In the genomic region with DNA sequence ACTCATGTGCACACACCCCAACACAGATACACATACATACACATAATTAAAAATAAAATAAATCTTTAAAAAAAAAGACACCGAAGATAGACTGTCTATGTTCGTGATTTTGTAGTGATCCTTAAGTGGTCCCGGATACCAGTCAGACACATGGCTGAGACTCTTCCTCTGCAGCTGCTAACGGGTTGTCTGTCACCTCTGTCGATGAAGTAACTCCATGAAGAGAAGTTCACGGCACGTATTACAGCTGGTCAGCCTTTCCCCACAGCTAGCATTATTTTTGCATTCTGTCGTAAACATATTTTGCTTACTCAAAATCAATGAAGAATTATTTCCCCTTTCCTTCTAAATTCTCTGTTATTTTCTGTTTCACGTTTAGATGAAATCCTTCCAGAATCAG, we compare ENCODE assay signal across 32 mouse cellular contexts. TPM values are rescaled to one million over a fixed set of nuclear protein-coding genes. Genes with fewer than 3 reads are reported as not detected.
"Had no signal": no experiment of that assay in that cellular context is flagged by ENCODE, and none has a peak within 500 bp of the region (broad histone marks: within the 10 kb centered on the region; RNA-seq: fewer than 3 reads in every experiment).

No protein-coding gene starts in this region.

- DNase-seq: cerebellum, adult 2 months; cerebellum, adult 8-10 months; cerebellum, adult 9-10 months; cerebellum, adult 9-11 months; cerebellum, postnatal 10 days; cerebellum, postnatal 14 days; cerebellum, postnatal 25 days; cerebellum, postnatal 36 days; embryo, embryonic 11 days; forebrain, postnatal 0 days; gastrocnemius, adult 2 months; gastrocnemius, postnatal 10 days; gastrocnemius, postnatal 14 days; gastrocnemius, postnatal 25 days; gastrocnemius, postnatal 36 days; heart, adult 11 months; heart, adult 18-20 months; heart, adult 2 months had no signal

- H3K4me1 ChIP-seq: embryonic facial prominence, embryonic 10.5 days; embryonic facial prominence, embryonic 12.5 days; embryonic facial prominence, embryonic 13.5 days; embryonic facial prominence, embryonic 15.5 days; forebrain, embryonic 10.5 days; forebrain, embryonic 12.5 days; forebrain, embryonic 15.5 days had no signal

- H3K27me3 ChIP-seq: embryonic facial prominence, embryonic 12.5 days; embryonic facial prominence, embryonic 13.5 days; embryonic facial prominence, embryonic 15.5 days; forebrain, embryonic 12.5 days; forebrain, embryonic 15.5 days had no signal

- H3K9ac ChIP-seq: embryonic facial prominence, embryonic 12.5 days; embryonic facial prominence, embryonic 13.5 days; embryonic facial prominence, embryonic 15.5 days; forebrain, embryonic 12.5 days; forebrain, embryonic 15.5 days; forebrain, postnatal 0 days had no signal

- ATAC-seq: forebrain, embryonic 14.5 days; forebrain, embryonic 15.5 days; forebrain, embryonic 16.5 days; forebrain, postnatal 0 days had no signal

- H3K4me3 ChIP-seq: embryonic facial prominence, embryonic 10.5 days; embryonic facial prominence, embryonic 12.5 days; embryonic facial prominence, embryonic 13.5 days; embryonic facial prominence, embryonic 15.5 days; erythroblast, embryonic 14.5 days; forebrain, embryonic 10.5 days; forebrain, embryonic 12.5 days; forebrain, embryonic 15.5 days; gastrocnemius, adult 2 months; heart, adult 2 months had no signal

- H3K36me3 ChIP-seq: embryonic facial prominence, embryonic 10.5 days; embryonic facial prominence, embryonic 12.5 days; embryonic facial prominence, embryonic 13.5 days; embryonic facial prominence, embryonic 15.5 days; forebrain, embryonic 10.5 days; forebrain, embryonic 12.5 days; forebrain, embryonic 15.5 days had no signal

- H3K27ac ChIP-seq: embryonic facial prominence, embryonic 10.5 days; embryonic facial prominence, embryonic 12.5 days; embryonic facial prominence, embryonic 13.5 days; embryonic facial prominence, embryonic 15.5 days; forebrain, embryonic 10.5 days; forebrain, embryonic 12.5 days; forebrain, embryonic 15.5 days; gastrocnemius, adult 2 months; heart, adult 2 months had no signal

- H3K4me2 ChIP-seq: embryonic facial prominence, embryonic 12.5 days; embryonic facial prominence, embryonic 13.5 days; embryonic facial prominence, embryonic 15.5 days; forebrain, embryonic 12.5 days; forebrain, embryonic 15.5 days had no signal

- H3K9me3 ChIP-seq: embryonic facial prominence, embryonic 12.5 days; embryonic facial prominence, embryonic 15.5 days; forebrain, embryonic 12.5 days; forebrain, embryonic 15.5 days had no signal

RNA-seq across cellular contexts. Expression of gene Pdcd1lg2, which starts 17.4 kb away (rescaled TPM):
- polyA plus RNA-seq: cerebellum, adult 2 months; cortical plate, adult 2 months; embryonic facial prominence, embryonic 10.5 days; embryonic facial prominence, embryonic 11.5 days; embryonic facial prominence, embryonic 13.5 days; embryonic facial prominence, embryonic 14.5 days; embryonic facial prominence, embryonic 15.5 days; erythroblast, embryonic 14.5 days; forebrain, embryonic 10.5 days; forebrain, embryonic 14.5 days; forebrain, embryonic 15.5 days; forebrain, embryonic 16.5 days; forebrain, postnatal 0 days; gonadal fat pad, adult 2 months had no signal

RNA-seq across cellular contexts. Expression of gene Cd274, which starts 26.1 kb away (rescaled TPM):
- polyA plus RNA-seq: erythroblast, embryonic 14.5 days had no signal

RNA-seq across cellular contexts. Expression of gene Rln1, which starts 58.9 kb away (rescaled TPM):
- polyA plus RNA-seq: embryonic facial prominence, embryonic 13.5 days; erythroblast, embryonic 14.5 days; gonadal fat pad, adult 2 months; heart, adult 2 months had no signal
